Mouse (Mus musculus) regulatory T cell (primary cell): ENCODE data around the gene Olfr1179.
"Not testable (repeated sequence)": the region's sequence is repeated elsewhere in the genome, so short reads cannot be mapped to it uniquely, and the experiment has no call there.

Experiments
- in situ Hi-C: fragments of 300-600 bp; cut with MboI, MseI; formaldehyde crosslinking; loops from one replicate; pipeline ENCODE4 v1.15.1; 2025; ENCODE audit warnings: high pct_unique_total_duplicates

The Olfr1179 gene

GRCm38 (mm10) chr2:88406353-88406752 lies at the start of gene Olfr1179:
Olfr1179 (minus strand) TSS chr2:88406453.
- in situ Hi-C loops: no loop called here

DNA sequence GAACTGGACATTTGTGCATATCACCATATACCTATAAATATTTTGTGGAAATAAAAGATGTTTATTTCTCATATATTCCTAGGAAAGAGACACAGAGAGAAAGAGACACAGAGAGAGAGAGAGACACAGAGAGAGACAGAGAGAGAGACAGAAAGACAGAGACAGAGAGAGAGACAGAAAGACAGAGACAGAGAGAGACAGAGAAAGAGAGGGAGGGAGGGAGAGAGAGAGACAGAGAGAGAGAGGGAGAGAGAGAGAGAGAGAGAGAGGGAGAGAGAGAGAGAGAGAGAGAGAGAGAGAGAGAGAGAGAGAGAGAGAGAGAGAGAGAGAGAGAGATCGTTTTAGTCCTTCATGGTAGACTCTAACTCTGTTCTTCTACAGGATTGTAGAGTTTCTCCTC lies 48.3 kb upstream of the Olfr1179 start, which contains the start of gene Olfr1183:
Olfr1183 (plus strand) TSS at position 301 of the 400 bp plus-strand sequence.
- in situ Hi-C loops: not testable (repeated sequence)

DNA sequence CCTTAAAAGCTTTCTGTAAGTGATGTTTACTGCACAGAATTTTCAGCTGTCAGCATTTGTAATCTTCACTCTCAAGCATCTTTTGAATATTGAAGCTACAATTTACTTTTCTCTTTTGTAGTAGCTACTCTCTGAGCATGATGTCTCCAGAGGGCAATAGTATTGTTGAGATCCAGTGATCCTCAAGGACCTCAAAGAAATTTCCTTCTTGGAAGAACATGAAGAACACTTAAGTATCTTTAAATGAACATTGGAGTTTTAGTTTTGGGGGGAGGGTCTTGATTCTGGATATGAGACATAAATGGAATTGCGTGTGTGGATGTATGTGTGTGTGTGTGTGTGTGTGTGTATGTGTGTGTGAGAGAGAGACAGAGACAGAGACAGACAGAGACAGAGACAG lies 42.8 kb upstream of the Olfr1179 start, which contains the start of gene Gm13757:
Gm13757 (minus strand) TSS at position 101 of the 400 bp plus-strand sequence.
- in situ Hi-C loops: loop anchor here (10.0 kb wide), 1 partner anchor 496 kb away; no protein-coding TSS in a partner anchor

DNA sequence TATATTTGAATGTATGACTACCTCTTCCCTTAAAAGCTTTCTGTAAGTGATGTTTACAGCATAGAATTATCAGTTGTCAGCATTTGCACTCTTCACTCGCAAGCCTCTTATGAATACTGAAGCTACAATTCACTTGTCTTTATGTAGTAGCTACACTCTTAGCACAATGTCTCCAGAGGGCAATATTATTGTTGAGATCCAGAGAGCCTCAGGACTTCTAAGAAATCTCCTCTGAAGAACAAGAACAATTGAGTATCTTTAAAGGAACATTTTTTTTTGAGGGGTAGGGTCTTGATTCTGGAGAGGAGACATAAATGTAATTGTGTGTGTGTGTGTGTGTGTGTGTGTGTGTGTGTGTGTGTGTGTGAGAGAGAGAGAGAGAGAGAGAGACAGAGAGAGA lies 19.8 kb upstream of the Olfr1179 start, which contains the start of gene Olfr1181:
Olfr1181 (minus strand) TSS at position 101 of the 400 bp plus-strand sequence.
- in situ Hi-C loops: no loop called here

DNA sequence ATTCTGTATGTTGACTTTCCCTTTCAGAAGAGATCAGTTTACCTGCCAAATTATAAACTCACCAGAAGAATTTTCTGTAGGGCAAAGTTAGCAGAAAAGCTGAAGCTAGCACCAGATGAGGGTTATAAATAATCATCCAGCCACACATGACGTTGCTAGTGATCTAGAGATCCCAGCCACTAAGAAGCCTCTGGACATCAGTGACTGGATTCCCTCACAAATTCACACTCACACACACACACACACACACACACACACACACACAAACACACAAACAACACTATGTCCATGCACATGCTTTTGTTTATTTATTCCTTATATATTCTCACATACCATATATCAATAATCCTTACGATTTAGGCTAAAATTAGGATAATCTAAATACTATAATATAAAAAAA lies 12.8 kb upstream of the Olfr1179 start, which contains the start of gene Olfr1180:
Olfr1180 (minus strand) TSS at position 101 of the 400 bp plus-strand sequence.
- in situ Hi-C loops: no loop called here

GRCm38 (mm10) chr2:88386762-88387161 lies 19.5 kb downstream of the Olfr1179 start, which contains the start of gene Olfr1178:
Olfr1178 (plus strand) TSS chr2:88387062.
- in situ Hi-C loops: no loop called here

DNA sequence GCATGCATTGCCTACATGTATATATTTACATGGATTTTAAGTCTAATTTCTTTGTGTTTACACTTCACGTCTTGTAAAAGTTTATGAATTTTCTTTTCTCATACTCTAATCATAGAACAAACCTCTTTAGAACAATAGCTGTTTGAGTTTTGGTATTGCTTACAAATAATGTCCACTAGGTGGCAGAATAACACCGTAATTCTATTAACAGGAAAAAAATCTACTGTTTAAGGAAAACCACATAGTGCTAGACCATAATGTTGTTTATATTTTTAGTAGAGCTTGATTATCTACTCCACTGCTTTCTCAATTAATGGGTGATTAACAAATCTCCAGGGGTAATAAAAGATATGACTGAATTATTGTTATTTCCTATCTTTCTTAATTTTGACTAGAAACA lies 49.9 kb downstream of the Olfr1179 start:
- in situ Hi-C loops: no loop called here
